Mouse (Mus musculus) forebrain, embryonic 16.5 days (tissue): ENCODE results near the gene Itgb3bp. TPM values are rescaled to one million over a fixed set of nuclear protein-coding genes. Genes with fewer than 3 reads are reported as not detected.
A peak's percentile ranks its signal among the peaks of the same experiment; 100 is the strongest.

Experiments used
- ATAC-seq: fragments of 200-750 bp; cut with Nextera tagmentation; 2 replicates; pipeline ENCODE4 v1.8.0; 2017; ENCODE audit warnings: mild to moderate bottlenecking, moderate library complexity
- H3K27ac ChIP-seq: fragments of 300-500 bp; sonication (generic); 2 replicates; pipeline ENCODE4 v1.5.1; 2014; ENCODE audit warnings: low read length, control low read depth
- H3K27me3 ChIP-seq: fragments of 300-500 bp; sonication (generic); replicated peaks from 2 replicates; pipeline ENCODE4 v1.6.1; 2014; ENCODE audit warnings: low read length; ENCODE audit not compliant: control insufficient read depth, insufficient read depth
- H3K36me3 ChIP-seq: fragments of 300-500 bp; sonication (generic); 2 replicates; pipeline ENCODE4 v1.6.1; 2014; ENCODE audit not compliant: control insufficient read depth, insufficient read depth
- H3K4me1 ChIP-seq: fragments of 300-500 bp; sonication (generic); replicated peaks from 2 replicates; pipeline ENCODE4 v1.6.1; 2014; ENCODE audit warnings: low read length; ENCODE audit not compliant: control insufficient read depth, insufficient read depth
- H3K4me2 ChIP-seq: fragments of 300-500 bp; sonication (generic); 2 replicates; pipeline ENCODE4 v1.6.1; 2014; ENCODE audit warnings: mild to moderate bottlenecking, low read length, control low read depth
- H3K4me3 ChIP-seq: fragments of 300-500 bp; sonication (generic); replicated peaks from 2 replicates; pipeline ENCODE4 v1.5.1; 2014; ENCODE audit warnings: mild to moderate bottlenecking, low read length, control low read depth
- H3K9ac ChIP-seq: fragments of 300-500 bp; sonication (generic); replicated peaks from 2 replicates; pipeline ENCODE4 v1.6.1; 2014; ENCODE audit warnings: low read depth, low read length, control low read depth
- H3K9me3 ChIP-seq: fragments of 300-500 bp; sonication (generic); 2 replicates; pipeline ENCODE4 v1.6.1; 2016; ENCODE audit warnings: low read length; ENCODE audit not compliant: control insufficient read depth
- WGBS: fragments of 180-500 bp; shearing (Covaris S2); extraction: QIAGEN DNeasy Blood & Tissue Kit; methylation state at CpG from one replicate; pipeline ENCODE4 v1.1.7; 2014; 5-methylcytosine and 5-hydroxymethylcytosine counted together
- polyA plus RNA-seq: library from polyadenylated mRNA; unstranded; fragments of >200 nt; fragmentation: Nextera tagmentation; extraction: Ambion mirVana; gene quantifications from 2 replicates; pipeline ENCODE4 v1.2.1, GENCODE M21; 2015

Gene Itgb3bp
- 17.6 and 18.9 TPM in 2 replicates for polyA plus RNA-seq

GRCm38 (mm10) chr4:99929613-99930517 is at the start of gene Itgb3bp:
Itgb3bp (minus strand) TSS chr4:99929813.
- H3K9ac ChIP-seq = peak within 1 kb of the TSS; percentile 84
- WGBS = under 1% methylated on average over 57 of the region's 57 CpGs
- no peaks in the 10 kb centered on the region for H3K9me3 ChIP-seq
- H3K36me3 ChIP-seq = no peaks in the 10 kb centered on the region
- peak within 1 kb of the TSS; percentile 86 for H3K4me2 ChIP-seq
- peak within 1 kb of the TSS; percentile 56 for H3K27ac ChIP-seq
- peak within 1 kb of the TSS; percentile 71 for H3K4me3 ChIP-seq
- H3K27me3 ChIP-seq = no peaks in the 10 kb centered on the region
- peak; percentile 95 for ATAC-seq
- peaks cover 13% of the 10 kb centered on the region for H3K4me1 ChIP-seq

- H3K27me3 ChIP-seq = no peaks in the 10 kb centered on the region
- H3K4me1 ChIP-seq = no peaks in the 10 kb centered on the region
- H3K9ac ChIP-seq = no peak overlapping the region
- H3K36me3 ChIP-seq = no peaks in the 10 kb centered on the region
- H3K9me3 ChIP-seq = no peaks in the 10 kb centered on the region
- no peak for ATAC-seq
- no peak overlapping the region for H3K4me2 ChIP-seq
- H3K27ac ChIP-seq = no peak overlapping the region
- WGBS = 72% methylated on average over 5 of the region's 5 CpGs
- no peak overlapping the region for H3K4me3 ChIP-seq
These were observed 49.7 kb upstream of the Itgb3bp start for GRCm38 (mm10) chr4:99979326-99979725.

DNA sequence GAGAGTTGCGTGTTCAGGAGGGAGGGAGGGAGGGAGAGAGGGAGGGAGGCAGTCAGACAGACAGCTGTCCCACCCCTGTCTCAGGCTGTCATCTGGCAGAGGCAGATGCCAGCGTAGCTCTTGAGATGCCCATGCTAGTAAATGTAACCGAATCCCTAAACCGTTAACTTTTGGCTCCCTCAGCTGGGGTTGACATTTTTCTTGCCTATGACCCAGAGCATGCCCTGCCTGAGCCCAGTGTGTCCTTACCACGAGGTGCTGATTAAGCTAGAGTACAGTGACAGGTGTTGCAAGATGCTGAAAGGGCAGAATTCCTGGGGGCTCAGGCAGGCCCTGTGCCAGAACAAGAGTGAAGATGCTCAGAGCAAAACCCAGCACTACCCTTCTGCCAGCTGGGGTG is 44.8 kb upstream of the Itgb3bp start:
- no peak for ATAC-seq
- no peak overlapping the region for H3K27ac ChIP-seq
- H3K36me3 ChIP-seq = no peaks in the 10 kb centered on the region
- no peaks in the 10 kb centered on the region for H3K4me1 ChIP-seq
- H3K27me3 ChIP-seq = no peaks in the 10 kb centered on the region
- H3K9me3 ChIP-seq = no peaks in the 10 kb centered on the region
- 78% methylated on average over 5 of the region's 5 CpGs for WGBS
- H3K4me2 ChIP-seq = no peak overlapping the region
- no peak overlapping the region for H3K9ac ChIP-seq
- H3K4me3 ChIP-seq = no peak overlapping the region

- 93% methylated on average over 1 of the region's 1 CpGs for WGBS
- H3K36me3 ChIP-seq = no peaks in the 10 kb centered on the region
- no peak overlapping the region for H3K4me3 ChIP-seq
- ATAC-seq = no peak
- H3K27me3 ChIP-seq = no peaks in the 10 kb centered on the region
- H3K27ac ChIP-seq = no peak overlapping the region
- no peaks in the 10 kb centered on the region for H3K9me3 ChIP-seq
- H3K4me1 ChIP-seq = no peaks in the 10 kb centered on the region
- no peak overlapping the region for H3K9ac ChIP-seq
- no peak overlapping the region for H3K4me2 ChIP-seq
These were observed 44.3 kb upstream of the Itgb3bp start for GRCm38 (mm10) chr4:99973931-99974330.

DNA sequence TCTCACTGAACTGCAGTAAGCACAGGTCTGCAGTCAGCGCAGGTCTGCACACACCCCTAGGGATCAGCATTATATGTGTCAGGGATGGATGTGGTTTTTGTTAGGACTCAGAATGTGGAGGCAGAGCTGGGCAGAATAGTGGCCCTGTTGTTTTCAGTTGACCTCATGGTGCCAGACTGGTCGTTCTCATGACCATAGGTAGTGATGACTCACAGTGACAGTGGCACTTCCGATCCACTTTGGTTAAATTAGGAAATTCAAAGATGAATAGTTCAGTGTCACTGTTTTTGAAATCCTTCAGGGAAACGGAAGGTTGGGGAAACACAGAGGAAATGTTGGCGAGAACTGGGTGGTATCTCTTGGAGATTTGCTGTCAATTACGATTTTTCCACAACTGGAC is 43.3 kb upstream of the Itgb3bp start:
- no peaks in the 10 kb centered on the region for H3K27me3 ChIP-seq
- H3K36me3 ChIP-seq = no peaks in the 10 kb centered on the region
- H3K4me3 ChIP-seq = no peak overlapping the region
- no peak overlapping the region for H3K27ac ChIP-seq
- no peak overlapping the region for H3K4me2 ChIP-seq
- ATAC-seq = no peak
- WGBS = 91% methylated on average over 6 of the region's 6 CpGs
- H3K4me1 ChIP-seq = no peaks in the 10 kb centered on the region
- no peak overlapping the region for H3K9ac ChIP-seq
- no peaks in the 10 kb centered on the region for H3K9me3 ChIP-seq

DNA sequence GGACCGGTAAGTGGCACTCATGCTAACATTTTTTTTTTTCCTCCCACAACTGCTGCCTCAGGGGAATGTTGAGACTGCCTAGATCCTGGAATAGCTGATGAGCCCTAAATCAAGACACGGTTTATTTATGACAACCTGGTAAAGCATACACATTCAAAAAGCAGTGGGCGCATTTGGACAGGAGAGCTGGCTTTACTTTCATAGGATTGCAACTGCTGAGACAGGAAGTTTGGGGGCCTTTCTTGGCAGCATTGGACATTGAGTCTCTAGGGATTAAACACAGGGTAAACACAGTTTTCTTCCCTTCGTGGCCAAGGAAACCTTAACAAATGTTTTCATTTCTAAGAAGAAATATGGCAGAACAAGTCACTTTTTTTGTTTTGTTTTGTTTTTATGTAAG is 40.5 kb upstream of the Itgb3bp start:
- no peaks in the 10 kb centered on the region for H3K36me3 ChIP-seq
- H3K27me3 ChIP-seq = no peaks in the 10 kb centered on the region
- H3K4me3 ChIP-seq = no peak overlapping the region
- 78% methylated on average over 4 of the region's 4 CpGs for WGBS
- no peak overlapping the region for H3K4me2 ChIP-seq
- H3K4me1 ChIP-seq = no peaks in the 10 kb centered on the region
- no peak overlapping the region for H3K9ac ChIP-seq
- no peak overlapping the region for H3K27ac ChIP-seq
- no peak for ATAC-seq
- H3K9me3 ChIP-seq = no peaks in the 10 kb centered on the region

DNA sequence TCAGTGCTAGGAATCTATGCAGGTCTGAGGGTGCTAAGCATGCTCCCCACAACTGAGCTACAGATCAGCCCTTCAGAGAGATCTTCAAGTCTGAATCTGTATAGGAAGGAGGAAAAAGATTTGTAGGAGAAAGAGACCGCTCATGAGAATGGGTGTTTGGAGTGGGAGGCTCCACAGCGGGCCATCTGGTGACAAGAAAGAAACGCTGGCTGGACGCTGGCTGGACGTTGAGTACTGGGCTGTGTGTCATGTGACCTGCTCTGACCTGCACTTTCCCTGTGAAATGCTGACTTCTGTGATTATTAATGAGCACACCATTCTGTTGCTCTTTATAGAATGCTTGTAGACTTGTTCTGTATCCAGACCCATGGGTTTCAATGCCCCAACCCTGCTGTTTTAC is 39.7 kb upstream of the Itgb3bp start:
- no peak for ATAC-seq

DNA sequence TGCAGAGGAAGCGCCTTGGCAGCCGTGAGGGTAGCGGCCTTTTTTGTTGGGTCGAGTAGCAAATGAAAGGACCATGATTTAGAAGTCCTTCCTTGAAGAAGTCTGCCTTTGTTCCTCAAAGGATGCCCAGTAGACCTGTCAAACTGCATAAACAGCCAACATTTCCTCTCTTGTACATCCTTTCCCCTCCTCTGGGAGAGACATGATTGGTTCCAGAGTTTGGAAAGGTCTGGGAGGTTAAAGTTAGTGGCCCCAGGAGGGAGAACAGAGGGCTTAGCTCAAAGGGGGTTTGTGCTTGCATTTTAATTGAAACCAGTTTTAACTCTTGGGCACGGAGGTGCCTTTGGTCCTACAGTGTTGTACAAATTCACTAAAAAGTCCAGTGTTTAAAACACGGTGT is 36.9 kb upstream of the Itgb3bp start:
- H3K27me3 ChIP-seq = no peaks in the 10 kb centered on the region
- no peak overlapping the region for H3K4me3 ChIP-seq
- no peak overlapping the region for H3K27ac ChIP-seq
- H3K4me2 ChIP-seq = no peak overlapping the region
- no peak overlapping the region for H3K9ac ChIP-seq
- no peaks in the 10 kb centered on the region for H3K9me3 ChIP-seq
- H3K4me1 ChIP-seq = no peaks in the 10 kb centered on the region
- no peak for ATAC-seq
- WGBS = 78% methylated on average over 6 of the region's 6 CpGs
- no peaks in the 10 kb centered on the region for H3K36me3 ChIP-seq

More for the DNA sequence above, 39.7 kb upstream of the Itgb3bp start:
- Histone ChIP-seq H3K9ac (no peak overlapping the region), H3K4me2 (no peak overlapping the region), H3K27ac (no peak overlapping the region), H3K4me1 (no peaks in the 10 kb centered on the region), H3K9me3 (no peaks in the 10 kb centered on the region), H3K4me3 (no peak overlapping the region), H3K36me3 (no peaks in the 10 kb centered on the region), H3K27me3 (no peaks in the 10 kb centered on the region)
- WGBS = 66% methylated on average over 5 of the region's 5 CpGs

GRCm38 (mm10) chr4:99959308-99959707 is 29.7 kb upstream of the Itgb3bp start:
- Histone ChIP-seq H3K9me3 (no peaks in the 10 kb centered on the region), H3K27me3 (no peaks in the 10 kb centered on the region), H3K4me2 (no peak overlapping the region), H3K36me3 (no peaks in the 10 kb centered on the region), H3K4me1 (no peaks in the 10 kb centered on the region), H3K4me3 (no peak overlapping the region), H3K9ac (no peak overlapping the region), H3K27ac (no peak overlapping the region)
- ATAC-seq = no peak
- 88% methylated on average over 3 of the region's 3 CpGs for WGBS
